Mouse (Mus musculus): ENCODE measurements around the gene Tmcc3. TPM values are rescaled to one million over a fixed set of nuclear protein-coding genes. Genes with fewer than 3 reads are reported as not detected.

Gene Tmcc3
- polyA plus RNA-seq, 1 experiment = 0.01 TPM

DNA sequence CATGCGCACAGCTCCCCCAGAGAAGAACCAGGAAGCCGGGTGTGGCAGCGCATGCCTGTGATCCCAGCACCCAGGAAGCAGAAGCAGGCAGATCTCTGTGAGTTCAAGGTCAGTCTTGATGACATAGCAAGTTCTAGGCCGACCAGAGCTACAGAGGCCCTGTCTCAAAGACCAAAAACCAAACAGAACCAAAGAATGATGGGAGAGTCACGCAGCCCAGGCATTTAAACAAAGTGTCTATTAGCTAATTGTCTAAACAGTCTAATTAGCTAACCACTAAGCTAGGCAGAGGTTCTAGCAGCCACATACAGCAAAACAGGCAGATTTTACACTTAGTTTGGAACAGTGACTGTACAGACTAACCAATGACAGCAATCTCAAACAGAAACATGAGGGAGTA lies 320.5 kb downstream of the Tmcc3 start:
- no peaks in the 10 kb centered on the region for H3K27me3 ChIP-seq (ENCODE audit: control insufficient read depth)
- no peaks in the 10 kb centered on the region for H3K36me3 ChIP-seq (ENCODE audit: control insufficient read depth)
- no peaks in the 10 kb centered on the region for H3K9me3 ChIP-seq (ENCODE audit: control insufficient read depth, low read length)
- no peak overlapping the region for H3K4me3 ChIP-seq (replicated peaks)
- TF ChIP-seq TAL1 (IDR thresholded peaks at IDR 0.05; ENCODE audit: low read length) = no peak
- no peaks in the 10 kb centered on the region for H3K4me1 ChIP-seq (ENCODE audit: control insufficient read depth)

- H3K27me3 ChIP-seq (ENCODE audit: control insufficient read depth) = no peaks in the 10 kb centered on the region
- no peaks in the 10 kb centered on the region for H3K4me1 ChIP-seq (ENCODE audit: control insufficient read depth)
- TF ChIP-seq GATA1 (IDR thresholded peaks at IDR 0.05; ENCODE audit: low read length) (no peak), TAL1 (IDR thresholded peaks at IDR 0.05; ENCODE audit: low read length) (no peak)
- no peaks in the 10 kb centered on the region for H3K9me3 ChIP-seq (ENCODE audit: control insufficient read depth, low read length)
- no peak overlapping the region for H3K4me3 ChIP-seq (replicated peaks)
- no peaks in the 10 kb centered on the region for H3K36me3 ChIP-seq (ENCODE audit: control insufficient read depth)
These were observed 326.9 kb downstream of the Tmcc3 start for GRCm38 (mm10) chr10:94638599-94638998.

- Histone ChIP-seq H3K9me3 (ENCODE audit: control insufficient read depth, low read length) (no peaks in the 10 kb centered on the region), H3K4me1 (ENCODE audit: control insufficient read depth) (no peaks in the 10 kb centered on the region), H3K4me3 (replicated peaks) (no peak overlapping the region), H3K27me3 (ENCODE audit: control insufficient read depth) (no peaks in the 10 kb centered on the region), H3K36me3 (ENCODE audit: control insufficient read depth) (no peaks in the 10 kb centered on the region)
- TF ChIP-seq TAL1 (IDR thresholded peaks at IDR 0.05; ENCODE audit: low read length) (no peak), GATA1 (IDR thresholded peaks at IDR 0.05; ENCODE audit: low read length) (no peak)
These were observed 327.5 kb downstream of the Tmcc3 start for GRCm38 (mm10) chr10:94639281-94639680.

DNA sequence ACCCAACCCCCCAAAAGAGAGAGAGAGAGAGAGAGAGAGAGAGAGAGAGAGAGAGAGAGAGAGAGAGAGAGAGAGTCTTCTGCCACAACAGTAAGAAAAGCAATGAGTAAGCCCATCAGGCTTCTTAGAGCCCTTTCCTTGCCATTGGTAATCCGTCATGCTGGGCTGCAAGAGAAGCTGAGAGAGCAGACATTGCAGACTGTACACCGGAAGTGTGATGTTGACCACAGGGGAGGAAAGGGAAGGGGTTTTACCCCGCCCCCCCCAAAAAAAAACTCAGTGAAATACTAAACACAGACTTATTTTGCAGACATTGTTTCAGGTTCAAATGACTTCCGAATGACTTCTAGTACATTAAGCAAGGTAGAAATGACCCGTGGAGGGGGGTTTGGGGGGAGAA lies 328.3 kb downstream of the Tmcc3 start:
- H3K27me3 ChIP-seq (ENCODE audit: control insufficient read depth) = no peaks in the 10 kb centered on the region
- no peaks in the 10 kb centered on the region for H3K36me3 ChIP-seq (ENCODE audit: control insufficient read depth)
- no peak for TF ChIP-seq GATA1 (IDR thresholded peaks at IDR 0.05; ENCODE audit: low read length)
- no peak for TF ChIP-seq TAL1 (IDR thresholded peaks at IDR 0.05; ENCODE audit: low read length)
- H3K4me3 ChIP-seq (replicated peaks) = no peak overlapping the region
- no peaks in the 10 kb centered on the region for H3K4me1 ChIP-seq (ENCODE audit: control insufficient read depth)
- H3K9me3 ChIP-seq (ENCODE audit: control insufficient read depth, low read length) = no peaks in the 10 kb centered on the region

Other genes with a start within 250 kb of the Tmcc3 start
- 0.03 TPM in 2 replicates for gene Nr2c1, start 163.9 kb upstream of the Tmcc3 start, polyA plus RNA-seq (2012)
- gene Ndufa12, start 113.2 kb upstream of the Tmcc3 start, polyA plus RNA-seq (2012) = 39.3 and 95.9 TPM in 2 replicates
- not detected in 2 replicates for gene Gm4792, start 13.2 kb upstream of the Tmcc3 start, polyA plus RNA-seq (2012)

All from erythroblast, embryonic 14.5 days (primary cell).